Mouse (Mus musculus) intestine, embryonic 15.5 days (tissue): ENCODE data around the gene Tulp1. TPM values are rescaled to one million over a fixed set of nuclear protein-coding genes. Genes with fewer than 3 reads are reported as not detected.

Experiments
- ATAC-seq: fragments of 200-750 bp; cut with Nextera tagmentation; 2 replicates; pipeline ENCODE4 v1.8.0; 2017; ENCODE audit warnings: moderate TSS enrichment, moderate library complexity
- H3K27ac ChIP-seq: fragments of 300-500 bp; sonication (generic); 2 replicates; pipeline ENCODE4 v1.5.1; 2015; ENCODE audit warnings: mild to moderate bottlenecking, inconsistent platforms
- H3K27me3 ChIP-seq: fragments of 300-500 bp; sonication (generic); replicated peaks from 2 replicates; pipeline ENCODE4 v1.6.1; 2015; ENCODE audit warnings: inconsistent platforms
- H3K36me3 ChIP-seq: fragments of 300-500 bp; sonication (generic); 2 replicates; pipeline ENCODE4 v1.6.1; 2015; ENCODE audit warnings: inconsistent platforms
- H3K4me1 ChIP-seq: fragments of 300-500 bp; sonication (generic); replicated peaks from 2 replicates; pipeline ENCODE4 v1.6.1; 2015; ENCODE audit warnings: inconsistent platforms
- H3K4me2 ChIP-seq: fragments of 300-500 bp; sonication (generic); replicated peaks from 2 replicates; pipeline ENCODE4 v1.6.1; 2015; ENCODE audit warnings: mild to moderate bottlenecking, inconsistent platforms
- H3K4me3 ChIP-seq: fragments of 300-500 bp; sonication (generic); replicated peaks from 2 replicates; pipeline ENCODE4 v1.5.1; 2015; ENCODE audit warnings: inconsistent platforms
- H3K9ac ChIP-seq: fragments of 300-500 bp; sonication (generic); 2 replicates; pipeline ENCODE4 v1.6.1; 2015; ENCODE audit warnings: inconsistent platforms
- H3K9me3 ChIP-seq: fragments of 300-500 bp; sonication (generic); 2 replicates; pipeline ENCODE4 v1.6.1; 2016; ENCODE audit warnings: inconsistent platforms
- WGBS: fragments of 180-500 bp; shearing (Covaris S2); methylation state at CpG from one replicate; pipeline ENCODE4 v1.1.7; 2015; 5-methylcytosine and 5-hydroxymethylcytosine counted together
- polyA plus RNA-seq: library from polyadenylated mRNA; unstranded; fragments of >200 nt; fragmentation: Nextera tagmentation; extraction: Ambion mirVana; gene quantifications from 2 replicates; pipeline ENCODE4 v1.2.1, GENCODE M21; 2015

Tulp1 gene
- polyA plus RNA-seq, 1 experiment from 2014 or later = 3.6 TPM

DNA sequence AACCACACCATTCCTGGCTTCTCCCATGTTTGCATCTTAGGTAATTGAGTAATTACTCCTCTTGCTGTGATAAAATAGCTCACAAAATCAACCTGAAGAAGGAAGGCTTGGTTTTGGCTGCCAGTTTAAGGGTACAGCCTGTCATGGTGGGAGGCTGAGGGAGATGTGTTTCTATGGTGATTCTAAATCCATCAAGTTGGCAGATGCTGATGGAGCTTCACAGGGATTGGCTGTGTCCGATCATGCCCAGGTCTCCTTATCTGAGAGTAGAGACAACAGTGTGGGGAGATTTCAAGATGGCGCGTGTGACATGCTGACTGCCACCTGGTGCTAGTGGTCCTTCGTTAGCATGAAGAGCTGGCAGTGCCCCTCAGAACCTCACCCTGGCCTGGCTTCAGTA, 43.3 kb downstream of the Tulp1 start:
- no peak overlapping the region for H3K27ac ChIP-seq
- 91% methylated on average over 4 of the region's 4 CpGs for WGBS
- H3K4me2 ChIP-seq = no peak overlapping the region
- 0 out of 2 replicates have a peak, but pooled peaks cover 7% of the 10 kb centered on the region for H3K4me1 ChIP-seq
- peaks cover 37% of the 10 kb centered on the region for H3K36me3 ChIP-seq
- no peak overlapping the region for H3K9ac ChIP-seq
- H3K4me3 ChIP-seq = no peak overlapping the region
- no peaks in the 10 kb centered on the region for H3K27me3 ChIP-seq
- no peaks in the 10 kb centered on the region for H3K9me3 ChIP-seq
- no peak for ATAC-seq

DNA sequence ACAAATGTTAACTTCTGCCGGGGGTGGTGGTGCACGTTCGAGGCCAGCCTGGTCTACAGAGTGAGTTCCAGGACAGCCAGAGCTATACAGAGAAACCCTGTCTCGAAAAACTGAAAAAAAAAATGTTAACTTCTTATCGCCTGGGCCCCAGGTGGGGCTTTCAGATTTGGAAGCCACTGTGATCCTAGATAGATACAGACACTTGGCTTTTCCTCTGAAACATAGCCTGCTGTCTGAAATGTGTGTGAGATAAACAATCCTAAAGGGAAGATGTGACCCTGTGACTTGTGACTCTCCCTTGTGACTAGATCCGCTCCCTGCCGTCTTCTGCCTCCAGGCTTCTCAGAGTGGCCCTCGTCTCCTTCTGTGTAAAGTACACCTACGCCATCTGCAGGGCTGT, 47.3 kb downstream of the Tulp1 start:
- Histone ChIP-seq H3K9ac (no peak overlapping the region), H3K27me3 (no peaks in the 10 kb centered on the region), H3K9me3 (no peaks in the 10 kb centered on the region), H3K4me3 (no peak overlapping the region), H3K27ac (no peak overlapping the region), H3K4me1 (peaks cover 9% of the 10 kb centered on the region), H3K36me3 (peaks cover 23% of the 10 kb centered on the region), H3K4me2 (no peak overlapping the region)
- no peak for ATAC-seq
- WGBS = 84% methylated on average over 9 of the region's 9 CpGs

DNA sequence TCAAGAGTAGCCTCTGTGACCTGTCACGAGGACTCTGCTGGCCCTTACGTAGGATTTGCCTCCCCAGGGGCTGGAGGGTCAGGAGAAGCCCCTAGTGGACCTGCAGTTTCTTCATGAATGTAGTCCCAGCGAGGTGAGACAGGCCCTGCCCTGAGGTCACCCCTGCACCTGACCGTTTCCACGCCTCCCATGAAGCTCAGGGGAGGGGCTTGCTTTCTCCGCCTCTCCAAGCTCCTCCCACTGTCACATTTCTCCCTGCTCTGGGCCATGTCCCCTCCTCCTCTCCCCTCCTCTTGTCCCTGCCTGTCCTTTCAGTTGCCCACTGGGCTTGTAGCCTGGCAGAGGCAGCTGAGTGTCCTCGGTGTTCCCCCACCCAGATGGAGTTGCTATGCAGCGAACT, 47.9 kb downstream of the Tulp1 start:
- Histone ChIP-seq H3K27me3 (no peaks in the 10 kb centered on the region), H3K36me3 (peaks cover 19% of the 10 kb centered on the region), H3K4me1 (peaks cover 9% of the 10 kb centered on the region), H3K4me2 (no peak overlapping the region), H3K9ac (no peak overlapping the region), H3K27ac (no peak overlapping the region), H3K4me3 (no peak overlapping the region), H3K9me3 (no peaks in the 10 kb centered on the region)
- WGBS = 58% methylated on average over 8 of the region's 8 CpGs
- ATAC-seq = no peak

DNA sequence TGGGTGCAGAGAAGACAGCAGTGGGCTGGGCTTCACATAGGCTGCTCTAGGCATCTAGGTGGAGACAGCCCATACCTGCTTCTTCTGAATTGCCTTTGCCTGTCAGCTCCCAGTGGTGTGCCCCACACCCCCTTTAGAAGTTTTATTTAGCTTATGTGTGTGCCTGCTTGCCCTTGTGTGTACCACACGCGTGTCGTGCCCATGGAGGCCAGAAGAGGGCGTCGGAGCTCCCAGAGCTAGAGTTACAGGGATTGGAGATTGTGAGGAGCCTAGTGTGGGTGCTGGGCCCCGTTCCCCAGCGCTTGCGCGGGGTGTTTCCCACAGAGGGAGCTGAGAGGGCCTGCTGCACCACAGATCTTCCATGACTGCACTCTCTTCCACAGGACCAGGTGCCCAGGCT, 48.5 kb downstream of the Tulp1 start:
- 93% methylated on average over 9 of the region's 9 CpGs for WGBS
- H3K4me1 ChIP-seq = peaks cover 9% of the 10 kb centered on the region
- no peak overlapping the region for H3K9ac ChIP-seq
- no peak overlapping the region for H3K27ac ChIP-seq
- no peak for ATAC-seq
- H3K27me3 ChIP-seq = no peaks in the 10 kb centered on the region
- no peak overlapping the region for H3K4me2 ChIP-seq
- peaks cover 19% of the 10 kb centered on the region for H3K36me3 ChIP-seq
- no peak overlapping the region for H3K4me3 ChIP-seq
- no peaks in the 10 kb centered on the region for H3K9me3 ChIP-seq

DNA sequence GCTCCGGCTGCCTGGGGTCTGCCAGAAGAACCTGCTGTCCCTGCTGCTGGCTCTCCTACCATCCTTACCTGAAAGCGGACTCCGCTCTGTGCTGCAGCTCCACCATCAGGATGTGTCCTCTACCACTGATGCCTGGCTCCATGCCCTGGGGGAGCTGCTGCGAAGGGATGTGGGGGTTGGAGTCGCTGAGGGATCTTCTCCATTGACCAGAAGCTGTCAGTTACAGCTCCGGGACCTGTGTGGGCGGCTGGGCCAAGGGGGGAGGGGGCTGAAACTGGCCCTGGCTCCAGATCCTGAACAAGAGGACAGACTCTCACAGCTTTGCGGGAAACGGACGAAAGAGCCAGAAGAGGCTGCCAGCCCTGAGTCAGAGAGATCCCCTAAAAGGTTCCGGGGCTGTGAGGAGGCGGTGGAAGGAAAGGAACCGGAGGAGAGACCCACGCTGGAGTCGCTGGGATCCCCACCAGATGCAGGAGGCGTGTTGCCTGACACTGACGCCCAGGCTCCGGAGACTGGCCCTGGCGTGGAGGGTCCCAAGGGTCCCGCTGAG, 49.3 kb downstream of the Tulp1 start:
- no peak overlapping the region for H3K27ac ChIP-seq
- H3K9ac ChIP-seq = no peak overlapping the region
- H3K4me1 ChIP-seq = peaks cover 9% of the 10 kb centered on the region
- H3K9me3 ChIP-seq = no peaks in the 10 kb centered on the region
- H3K4me3 ChIP-seq = no peak overlapping the region
- 84% methylated on average over 20 of the region's 20 CpGs for WGBS
- H3K27me3 ChIP-seq = no peaks in the 10 kb centered on the region
- ATAC-seq = no peak
- no peak overlapping the region for H3K4me2 ChIP-seq
- H3K36me3 ChIP-seq = peaks cover 19% of the 10 kb centered on the region

DNA sequence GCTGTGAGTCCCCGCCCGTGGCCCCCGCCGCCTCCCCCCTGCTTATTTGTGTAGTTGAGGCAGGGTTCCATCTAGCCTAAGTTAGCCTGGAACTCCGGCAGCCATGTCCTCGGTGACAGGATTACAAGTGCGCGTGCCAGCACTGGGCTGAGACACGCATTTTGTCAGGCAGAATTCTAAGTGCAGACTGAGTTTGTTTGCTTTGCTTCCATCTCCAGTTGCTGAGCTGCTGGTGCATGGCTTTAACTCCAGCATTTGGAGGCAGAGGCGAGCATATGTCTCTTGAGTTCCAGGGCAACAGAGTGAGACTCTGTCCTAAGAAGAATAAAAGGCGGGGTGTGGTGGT, 51.2 kb downstream of the Tulp1 start:
- no peaks in the 10 kb centered on the region for H3K27me3 ChIP-seq
- H3K4me1 ChIP-seq = peaks cover 9% of the 10 kb centered on the region
- peak overlapping the region; percentile 96 for H3K27ac ChIP-seq
- H3K9ac ChIP-seq = peak overlapping the region; percentile 92
- no peaks in the 10 kb centered on the region for H3K9me3 ChIP-seq
- H3K4me3 ChIP-seq = peak overlapping the region; percentile 91
- peaks cover 13% of the 10 kb centered on the region for H3K36me3 ChIP-seq
- peak; percentile 15; the same call in 1 of the 2 replicates for ATAC-seq
- H3K4me2 ChIP-seq = peak overlapping the region; percentile 78
- 1% methylated on average over 11 of the region's 11 CpGs for WGBS

DNA sequence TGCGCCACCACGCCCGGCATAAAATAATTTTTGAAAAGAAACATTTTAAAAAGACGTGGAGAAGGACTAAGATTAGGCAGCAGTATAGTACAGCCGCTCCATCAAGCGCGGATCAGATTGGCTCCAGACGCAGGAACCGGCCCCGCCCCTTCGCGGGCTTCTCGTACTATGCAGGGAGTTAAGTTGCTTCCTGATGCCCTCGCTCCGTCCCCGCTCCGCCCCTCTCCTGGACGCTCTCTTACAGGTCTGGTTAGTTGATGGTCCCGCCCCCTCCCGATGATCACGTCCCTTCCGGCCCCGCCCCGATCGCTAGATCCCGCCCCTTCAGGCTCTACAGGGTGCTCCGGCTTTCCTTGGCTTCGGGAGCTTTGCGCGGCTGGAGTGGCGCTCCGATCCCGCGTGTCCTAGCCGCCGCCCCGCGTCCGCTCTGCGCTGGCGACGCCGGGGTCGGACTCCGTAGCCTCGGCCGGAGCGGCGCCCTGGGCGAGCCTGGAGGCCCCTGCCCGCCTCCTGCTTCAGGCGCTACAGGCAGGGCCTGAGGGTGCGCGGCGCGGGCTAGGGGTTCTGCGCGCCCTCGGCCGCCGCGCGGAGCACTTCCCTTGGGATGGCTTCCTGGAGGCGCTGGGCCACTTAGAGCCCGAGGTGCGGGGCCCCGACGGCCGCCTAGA, 51.7 kb downstream of the Tulp1 start, which contains the start of gene Fance:
Gene Fance, plus strand, starts transcription at position 308 of the 668 bp plus-strand sequence.
- Histone ChIP-seq H3K27ac (peak within 1 kb of the TSS; percentile 96), H3K4me2 (peak within 1 kb of the TSS; percentile 78), H3K27me3 (no peaks in the 10 kb centered on the region), H3K36me3 (peaks cover 11% of the 10 kb centered on the region), H3K9ac (peak within 1 kb of the TSS; percentile 92), H3K9me3 (no peaks in the 10 kb centered on the region), H3K4me1 (peaks cover 13% of the 10 kb centered on the region), H3K4me3 (peak within 1 kb of the TSS; percentile 91)
- WGBS = under 1% methylated on average over 69 of the region's 69 CpGs
- ATAC-seq = peak; percentile 99

DNA sequence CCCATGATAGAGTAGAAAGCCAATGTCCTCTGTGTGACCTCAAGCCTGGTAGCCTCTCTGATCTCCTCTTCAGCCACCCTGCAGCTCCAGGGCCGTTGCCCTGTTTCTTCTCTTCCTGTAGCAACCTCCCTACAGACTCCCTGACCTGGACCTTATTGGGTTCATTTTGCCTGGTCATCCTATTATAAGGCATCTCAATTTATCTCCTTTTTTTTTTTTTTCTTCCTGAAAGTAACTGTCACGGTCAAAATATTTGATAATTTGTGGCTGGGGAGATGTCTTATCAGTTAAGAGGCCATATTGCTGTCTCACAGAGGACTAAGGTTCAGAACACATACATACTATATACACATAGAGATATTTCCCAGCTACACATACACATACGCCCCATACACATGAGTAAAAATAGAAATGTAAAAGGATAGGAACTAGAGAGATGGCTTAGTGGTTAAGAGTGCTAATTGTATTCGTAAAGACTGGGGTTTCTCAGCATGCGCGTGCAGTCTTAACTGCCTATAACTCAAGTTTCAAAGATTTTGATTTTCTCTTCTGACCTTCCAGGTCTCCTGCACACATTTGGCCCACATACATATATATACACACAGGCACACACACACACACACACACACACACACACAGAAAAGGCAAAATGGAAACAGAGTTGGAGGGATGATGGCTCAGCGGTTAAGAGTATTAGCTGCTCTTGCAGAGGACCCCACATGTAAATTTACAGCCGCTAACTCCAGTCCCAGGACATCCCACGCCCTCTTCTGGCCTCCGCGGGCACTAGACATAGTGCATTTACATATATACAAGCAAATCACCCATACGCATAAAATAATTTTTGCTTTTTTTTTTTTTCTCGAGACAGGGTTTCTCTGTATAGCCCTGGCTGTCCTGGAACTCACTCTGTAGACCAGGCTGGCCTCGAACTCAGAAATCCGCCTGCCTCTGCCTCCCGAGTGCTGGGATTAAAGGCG, 52.5 kb downstream of the Tulp1 start:
- Histone ChIP-seq H3K4me2 (peak overlapping the region; percentile 53), H3K36me3 (peaks cover 7% of the 10 kb centered on the region), H3K4me1 (peaks cover 13% of the 10 kb centered on the region), H3K9me3 (no peaks in the 10 kb centered on the region), H3K27ac (peak overlapping the region; percentile 54), H3K9ac (no peak overlapping the region), H3K27me3 (no peaks in the 10 kb centered on the region), H3K4me3 (peak overlapping the region; percentile 91)
- ATAC-seq = peak; percentile 18
- 21% methylated on average over 17 of the region's 17 CpGs for WGBS

DNA sequence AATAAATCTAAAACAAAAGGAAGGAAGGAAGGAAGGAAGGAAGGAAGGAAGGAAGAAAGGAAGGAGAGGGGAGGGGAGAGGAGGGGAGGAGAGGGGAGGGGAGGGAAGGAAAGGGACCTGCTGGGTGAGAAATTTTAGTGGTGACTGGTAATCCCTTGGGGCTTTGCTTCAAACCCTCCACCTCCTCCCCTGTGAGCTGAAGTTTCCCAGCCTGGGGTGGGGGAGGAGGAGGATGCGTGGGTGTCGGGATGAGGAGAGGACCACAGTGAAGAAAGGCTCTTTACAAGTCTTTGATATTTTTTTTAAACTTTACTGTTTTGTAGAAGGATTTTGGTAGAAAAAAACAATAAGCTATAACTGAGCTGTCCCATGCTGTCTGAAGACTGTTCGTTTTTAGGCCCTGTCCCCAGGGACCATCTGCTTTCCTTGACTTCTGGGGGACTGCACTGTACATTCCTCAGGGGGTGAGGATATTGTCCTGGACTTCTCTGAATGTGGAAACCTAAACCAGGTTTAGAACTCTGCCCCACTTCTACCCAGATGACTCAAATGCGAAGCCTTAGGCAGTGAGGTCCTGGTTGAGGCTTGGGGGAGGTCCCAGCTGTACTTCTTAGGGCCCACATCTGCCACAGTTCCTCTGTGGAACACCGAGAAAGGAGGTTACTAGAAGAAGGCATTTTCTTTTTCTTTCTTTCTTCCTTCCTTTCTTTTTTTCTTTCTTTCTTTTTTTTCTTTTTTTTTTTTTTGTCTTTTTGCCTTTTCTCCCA, 53.5 kb downstream of the Tulp1 start:
- 73% methylated on average over 5 of the region's 5 CpGs for WGBS
- no peaks in the 10 kb centered on the region for H3K36me3 ChIP-seq

DNA sequence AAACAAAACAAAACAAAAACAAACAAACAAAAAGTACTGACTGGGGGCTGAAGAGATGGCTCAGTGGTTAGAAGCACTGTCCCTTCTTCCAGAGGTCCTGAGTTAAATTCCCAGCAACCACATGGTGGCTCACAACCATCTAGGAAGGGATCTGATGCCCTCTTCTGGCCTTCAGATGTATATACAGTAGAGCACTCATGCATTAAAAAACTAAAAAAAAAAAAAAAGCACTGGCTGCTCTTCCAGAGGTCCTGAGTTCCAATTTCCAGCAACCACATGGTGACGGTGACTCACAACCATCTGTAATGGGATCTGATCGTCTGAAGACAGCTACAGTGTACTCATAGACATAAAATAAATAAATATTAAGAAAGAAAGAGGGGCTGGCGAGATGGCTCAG, 54.2 kb downstream of the Tulp1 start:
- Histone ChIP-seq H3K9me3 (no peaks in the 10 kb centered on the region), H3K4me2 (no peak overlapping the region), H3K27ac (no peak overlapping the region), H3K9ac (no peak overlapping the region), H3K27me3 (no peaks in the 10 kb centered on the region), H3K4me1 (peaks cover 13% of the 10 kb centered on the region), H3K36me3 (no peaks in the 10 kb centered on the region), H3K4me3 (no peak overlapping the region)
- no peak for ATAC-seq
- 77% methylated on average over 3 of the region's 3 CpGs for WGBS

More for the DNA sequence above, 53.5 kb downstream of the Tulp1 start:
- H3K4me2 ChIP-seq = no peak overlapping the region
- no peak overlapping the region for H3K27ac ChIP-seq
- H3K4me1 ChIP-seq = peaks cover 13% of the 10 kb centered on the region
- no peak overlapping the region for H3K9ac ChIP-seq
- ATAC-seq = no peak
- H3K9me3 ChIP-seq = no peaks in the 10 kb centered on the region
- H3K27me3 ChIP-seq = no peaks in the 10 kb centered on the region
- no peak overlapping the region for H3K4me3 ChIP-seq

DNA sequence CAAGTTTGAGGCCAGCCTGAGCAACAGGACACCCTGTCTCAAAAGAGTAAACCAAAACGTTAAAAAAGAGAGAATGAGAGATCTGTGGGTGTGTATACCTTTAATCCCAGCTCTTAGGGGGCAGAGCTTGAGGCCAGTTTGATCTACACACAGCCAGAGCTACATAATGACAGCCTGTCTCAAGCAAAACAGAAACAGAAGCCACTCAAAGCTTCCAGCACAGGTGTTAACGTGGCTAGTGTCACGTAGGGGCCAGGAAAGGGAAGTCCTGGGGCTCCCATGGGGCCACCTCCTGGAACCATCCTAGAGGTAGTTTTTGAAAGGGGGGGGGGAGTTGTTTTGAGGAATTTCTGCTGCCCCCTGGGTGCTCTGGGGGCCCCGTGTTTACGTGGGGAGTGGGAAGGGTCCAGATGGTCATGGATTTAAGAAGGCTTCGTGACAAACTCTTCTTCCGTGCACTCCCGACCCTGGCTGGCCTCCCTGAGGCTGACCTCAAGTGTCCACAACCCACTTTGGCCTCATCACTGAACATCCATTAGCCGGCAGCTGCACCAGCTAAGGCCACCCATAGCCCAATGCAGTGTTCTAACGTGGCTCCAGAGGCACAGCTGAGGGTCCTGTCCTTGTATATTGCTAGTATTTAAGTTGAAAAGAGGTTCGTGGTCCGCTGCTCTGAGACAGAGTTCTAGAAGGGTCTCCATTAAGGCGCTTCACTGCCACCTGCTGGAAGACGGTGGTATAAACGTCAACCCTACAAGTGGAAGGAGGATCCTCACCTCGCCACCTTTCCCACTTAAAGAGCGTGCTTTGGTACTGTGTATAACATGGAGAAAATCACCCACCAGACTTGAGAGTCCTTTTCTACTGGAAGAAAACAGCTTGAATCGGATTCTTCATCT, 56.5 kb downstream of the Tulp1 start:
- H3K9ac ChIP-seq = 0 out of 2 replicates have a peak overlapping the region, but pooled peaks have one; percentile 5
- peak overlapping the region; percentile 28; the same call in 1 of the 2 replicates for H3K4me2 ChIP-seq
- ATAC-seq = peak; percentile 14; the same call in 1 of the 2 replicates
- no peaks in the 10 kb centered on the region for H3K36me3 ChIP-seq
- H3K27ac ChIP-seq = no peak overlapping the region
- 11% methylated on average over 18 of the region's 18 CpGs for WGBS
- H3K27me3 ChIP-seq = no peaks in the 10 kb centered on the region
- H3K9me3 ChIP-seq = no peaks in the 10 kb centered on the region
- no peak overlapping the region for H3K4me3 ChIP-seq
- H3K4me1 ChIP-seq = peaks cover 5% of the 10 kb centered on the region; the same call in 1 of the 2 replicates
